ENCODE assay signal across 8 mouse cellular contexts in the genomic region with DNA sequence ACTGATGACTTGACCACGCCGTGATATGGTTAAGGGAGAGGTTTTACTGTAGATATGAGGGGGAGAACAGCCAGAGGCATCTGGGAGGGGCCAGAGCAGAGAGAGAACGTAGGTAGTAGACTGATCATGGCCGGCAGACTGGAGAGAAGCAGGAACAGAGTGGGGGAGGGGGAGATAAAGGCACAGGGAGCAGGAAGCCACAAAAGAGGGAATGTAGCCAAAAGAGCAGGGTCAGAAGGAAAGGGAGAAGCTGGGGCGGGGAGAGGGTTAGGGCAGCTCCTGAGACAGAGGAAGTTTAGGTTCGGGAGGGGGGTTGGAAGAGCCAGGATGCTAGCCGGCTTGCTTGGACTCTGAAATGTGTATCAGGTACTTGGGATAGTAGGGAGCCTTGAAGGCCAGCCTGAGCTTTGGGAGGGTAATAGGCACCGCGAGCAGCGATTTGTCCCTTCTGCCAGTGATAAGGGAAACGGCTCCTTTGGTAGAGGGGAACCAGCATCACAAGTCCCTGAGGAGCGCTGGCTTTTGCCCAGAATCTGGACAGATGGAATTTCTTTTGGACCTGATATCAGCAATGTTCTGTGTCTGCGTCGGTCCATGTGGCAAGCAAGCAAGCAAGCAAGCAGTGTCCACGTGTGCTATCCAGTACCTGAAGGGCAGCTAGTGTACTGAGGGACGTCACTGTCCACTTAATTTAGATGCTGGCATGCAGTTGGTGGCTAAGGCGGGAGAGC. TPM values are rescaled to one million over a fixed set of nuclear protein-coding genes. Genes with fewer than 3 reads are reported as not detected.
A peak's percentile ranks its signal among the peaks of the same experiment; 100 is the strongest.
DNase-seq lines count a peak whose midpoint lies in the region; ATAC-seq lines count a peak whose summit lies in the region.

No protein-coding gene starts in this region.

- no peaks in the 10 kb centered on the region for H3K36me3 ChIP-seq in embryonic facial prominence, embryonic 13.5 days
- H3K36me3 ChIP-seq in limb, embryonic 11.5 days (ENCODE audit: control insufficient read depth, insufficient read depth, low read length) = no peaks in the 10 kb centered on the region
- H3K36me3 ChIP-seq in midbrain, embryonic 10.5 days = no peaks in the 10 kb centered on the region

- intact Hi-C loops in heart, postnatal 36 days (cut with DNase I) = no loop called here

- peak overlapping the region; percentile 52 for H3K27ac ChIP-seq in embryonic facial prominence, embryonic 13.5 days
- 0 out of 2 replicates have a peak overlapping the region, but pooled peaks have one; percentile 3 for H3K27ac ChIP-seq in limb, embryonic 11.5 days (replicated peaks; ENCODE audit: low read depth, low read length)
- peak overlapping the region; percentile 88 for H3K27ac ChIP-seq in midbrain, embryonic 10.5 days (replicated peaks)

- H3K4me3 ChIP-seq in embryonic facial prominence, embryonic 13.5 days = peak overlapping the region; percentile 21; the same call in 1 of the 2 replicates
- no peak overlapping the region for H3K4me3 ChIP-seq in limb, embryonic 11.5 days (ENCODE audit: low read depth, low read length)
- H3K4me3 ChIP-seq in midbrain, embryonic 10.5 days = peak overlapping the region; percentile 43

- WGBS in embryonic facial prominence, embryonic 13.5 days = 23% methylated on average over 17 of the region's 17 CpGs
- WGBS in limb, embryonic 11.5 days = 29% methylated on average over 17 of the region's 17 CpGs
- WGBS in midbrain, embryonic 10.5 days = 25% methylated on average over 17 of the region's 17 CpGs

- DNase-seq in cerebellum, adult 11-12 months = no peak
- peak; percentile 32 to 42 for DNase-seq in heart, postnatal 36 days
- DNase-seq in limb, embryonic 11.5 days (ENCODE audit: low spot score) = peak; percentile 55
- DNase-seq in midbrain, embryonic 10.5 days (ENCODE audit: low spot score) = peak; percentile 56
- DNase-seq in thymus, postnatal 14 days = peak; percentile 57
- no peak for DNase-seq in left cerebral cortex, adult 18-20 months (ENCODE audit: low spot score in 2 of 2)

- H3K4me2 ChIP-seq in embryonic facial prominence, embryonic 13.5 days = peak overlapping the region; percentile 52
- H3K4me2 ChIP-seq in limb, embryonic 11.5 days (ENCODE audit: low read depth, severe bottlenecking) = peak overlapping the region; percentile 32

- no peaks in the 10 kb centered on the region for H3K27me3 ChIP-seq in embryonic facial prominence, embryonic 13.5 days
- H3K27me3 ChIP-seq in limb, embryonic 11.5 days (ENCODE audit: control insufficient read depth, insufficient read depth, low read length) = no peaks in the 10 kb centered on the region
- H3K27me3 ChIP-seq in midbrain, embryonic 10.5 days (ENCODE audit: low read depth, poor library complexity, severe bottlenecking) = peaks cover 13% of the 10 kb centered on the region; the same call in 1 of the 2 replicates

- H3K9ac ChIP-seq in embryonic facial prominence, embryonic 13.5 days = peak overlapping the region; percentile 17
- H3K9ac ChIP-seq in limb, embryonic 11.5 days (ENCODE audit: low read length) = peak overlapping the region; percentile 48

- ATAC-seq in cerebellum, adult (ENCODE audit: insufficient number of reproducible peaks, low FRiP score, low TSS enrichment) = 0 out of 2 replicates have a peak, but pooled peaks have one; percentile 34
- no peak for ATAC-seq in embryonic facial prominence, embryonic 13.5 days (ENCODE audit: insufficient number of reproducible peaks, insufficient read depth, low FRiP score, low TSS enrichment, low read depth)
- ATAC-seq in limb, embryonic 11.5 days (ENCODE audit: insufficient number of reproducible peaks, low FRiP score, low TSS enrichment, low read depth) = peak; percentile 48; the same call in 1 of the 2 replicates

- no peaks in the 10 kb centered on the region for H3K9me3 ChIP-seq in embryonic facial prominence, embryonic 13.5 days
- H3K9me3 ChIP-seq in limb, embryonic 11.5 days (ENCODE audit: control insufficient read depth, low read length) = no peaks in the 10 kb centered on the region
- no peaks in the 10 kb centered on the region for H3K9me3 ChIP-seq in midbrain, embryonic 10.5 days (replicated peaks)

- H3K4me1 ChIP-seq in embryonic facial prominence, embryonic 13.5 days = peaks cover 36% of the 10 kb centered on the region
- peaks cover 11% of the 10 kb centered on the region for H3K4me1 ChIP-seq in limb, embryonic 11.5 days (ENCODE audit: control insufficient read depth, insufficient read depth, low read length)
- peaks cover 45% of the 10 kb centered on the region for H3K4me1 ChIP-seq in midbrain, embryonic 10.5 days

RNA-seq across cellular contexts. Expression of a gene that starts 10.7 kb away (rescaled TPM):
- 157 and 158 TPM in 2 replicates for polyA plus RNA-seq in embryonic facial prominence, embryonic 13.5 days (2015; fragmentation: Nextera tagmentation; extraction: Ambion mirVana)
- total RNA-seq in heart, postnatal 36 days (2021) = 100 to 1,000 TPM; 284 to 311 TPM
- polyA plus RNA-seq in limb, embryonic 11.5 days (2014; fragmentation: Nextera tagmentation; extraction: Ambion mirVana) = 136 and 139 TPM in 2 replicates
- polyA plus RNA-seq in midbrain, embryonic 10.5 days (2016; fragmentation: Nextera tagmentation; extraction: Ambion mirVana) = 138 and 143 TPM in 2 replicates
- total RNA-seq in left cerebral cortex, adult 18-20 months (2021) = 100 to 1,000 TPM; 178 to 186 TPM

Comparison
In these comparisons a context has a peak if more than half of its experiments do, and no peak if none do; other contexts are left out.
1. DNase-seq: peak in heart, postnatal 36 days (2 of 2), limb, embryonic 11.5 days (single experiment), midbrain, embryonic 10.5 days (single experiment) and thymus, postnatal 14 days (single experiment); none in cerebellum, adult 11-12 months (single experiment) and left cerebral cortex, adult 18-20 months (0 of 2).
2. H3K27ac ChIP-seq: peak in every context shown above with its lines; median percentile 88 in midbrain, embryonic 10.5 days; 52 in embryonic facial prominence, embryonic 13.5 days; 3 in limb, embryonic 11.5 days.